Mouse (Mus musculus) mature B cell (primary cell): ENCODE measurements at regions not wholly inside any gene's neighbourhood (a gene's known extent, or its start where the extent isn't known, plus 50 kb on each side); places are given as distances from the start of the nearest gene placed in this dataset.

Source experiments
- in situ Hi-C: fragments of 300-500 bp; cut with MboI; formaldehyde crosslinking; loops from 2 replicates; pipeline ENCODE4 v1.14.3; 2019

- in situ Hi-C loops: no loop called here
Observed at GRCm38 (mm10) chr8:36304809-36305208, 539.2 kb downstream of the Gm19410 start.

GRCm38 (mm10) chr8:36306336-36306735 lies 540.7 kb downstream of the Gm19410 start:
- in situ Hi-C loops: no loop called here

- in situ Hi-C loops: no loop called here
Observed at GRCm38 (mm10) chr8:36307496-36307895, 541.9 kb downstream of the Gm19410 start.

- in situ Hi-C loops: no loop called here
Observed at GRCm38 (mm10) chr8:36308056-36308455, 542.5 kb downstream of the Gm19410 start.

- in situ Hi-C loops: no loop called here
Observed at GRCm38 (mm10) chr8:36309326-36309725, 543.7 kb downstream of the Gm19410 start.

- in situ Hi-C loops: no loop called here
Observed at GRCm38 (mm10) chr8:36309952-36310351, 544.4 kb downstream of the Gm19410 start.

GRCm38 (mm10) chr8:36311734-36312133 lies 546.1 kb downstream of the Gm19410 start:
- in situ Hi-C loops: no loop called here

GRCm38 (mm10) chr8:36312963-36313362 lies 547.4 kb downstream of the Gm19410 start:
- in situ Hi-C loops: no loop called here

GRCm38 (mm10) chr8:36318396-36318795 lies 552.8 kb downstream of the Gm19410 start:
- in situ Hi-C loops: no loop called here

GRCm38 (mm10) chr8:36318884-36319283 lies 553.3 kb downstream of the Gm19410 start:
- in situ Hi-C loops: no loop called here

GRCm38 (mm10) chr8:36319314-36319959 lies 553.8 kb downstream of the Gm19410 start:
- in situ Hi-C loops: no loop called here

GRCm38 (mm10) chr8:36322125-36322524 lies 556.5 kb downstream of the Gm19410 start:
- in situ Hi-C loops: no loop called here

GRCm38 (mm10) chr8:36322578-36322977 lies 557.0 kb downstream of the Gm19410 start:
- in situ Hi-C loops: no loop called here

- in situ Hi-C loops: loop anchor here (25.0 kb wide), 1 partner anchor 476 kb away; no protein-coding TSS in a partner anchor
Observed at GRCm38 (mm10) chr8:36338628-36339027, 573.0 kb downstream of the Gm19410 start.

- in situ Hi-C loops: loop anchor here (25.0 kb wide), 1 partner anchor 477 kb away; no protein-coding TSS in a partner anchor
Observed at GRCm38 (mm10) chr8:36339449-36339848, 573.9 kb downstream of the Gm19410 start.

- in situ Hi-C loops: loop anchor here (25.0 kb wide), 1 partner anchor 478 kb away; no protein-coding TSS in a partner anchor
Observed at GRCm38 (mm10) chr8:36340454-36340853, 574.9 kb downstream of the Gm19410 start.

GRCm38 (mm10) chr8:36341965-36342364 lies 576.4 kb downstream of the Gm19410 start:
- in situ Hi-C loops: loop anchor here (25.0 kb wide), 1 partner anchor 480 kb away; no protein-coding TSS in a partner anchor

- in situ Hi-C loops: loop anchor here (25.0 kb wide), 1 partner anchor 480 kb away; no protein-coding TSS in a partner anchor
Observed at GRCm38 (mm10) chr8:36342650-36343049, 577.1 kb downstream of the Gm19410 start.

- in situ Hi-C loops: loop anchor here (5.0 to 25.0 kb wide), 2 partner anchors 145 to 485 kb away; no protein-coding TSS in a partner anchor
Observed at GRCm38 (mm10) chr8:36346682-36347324, 581.2 kb downstream of the Gm19410 start.

- in situ Hi-C loops: loop anchor here (5.0 to 25.0 kb wide), 2 partner anchors 146 to 486 kb away; no protein-coding TSS in a partner anchor
Observed at GRCm38 (mm10) chr8:36348067-36348466, 582.5 kb downstream of the Gm19410 start.

GRCm38 (mm10) chr8:36354926-36355325 lies 589.3 kb downstream of the Gm19410 start:
- in situ Hi-C loops: no loop called here

- in situ Hi-C loops: no loop called here
Observed at GRCm38 (mm10) chr8:36358998-36359397, 593.4 kb downstream of the Gm19410 start.

GRCm38 (mm10) chr8:36361255-36361654 lies 595.7 kb downstream of the Gm19410 start:
- in situ Hi-C loops: no loop called here
